Mouse (Mus musculus) liver, embryonic 14.5 days (tissue): ENCODE measurements at regions not wholly inside any gene's neighbourhood (a gene's known extent, or its start where the extent isn't known, plus 50 kb on each side); places are given as distances from the start of the nearest gene placed in this dataset.

ENCODE experiments used
- ATAC-seq: fragments of 200-750 bp; cut with Nextera tagmentation; 2 replicates; pipeline ENCODE4 v1.8.0; 2017; ENCODE audit warnings: moderate number of reproducible peaks, mild to moderate bottlenecking, moderate library complexity; ENCODE audit not compliant: insufficient read depth
- DNase-seq, 3 experiments: peaks; one replicate each; pipeline ENCODE4 v3.0.0-alpha.2; 2012 to 2013; ENCODE audit warnings: low read depth in 3 of 3, low spot score in 3 of 3
- H3K27ac ChIP-seq: fragments of 300-500 bp; sonication (generic); 2 replicates; pipeline ENCODE4 v1.5.1; 2014; ENCODE audit warnings: moderate library complexity, mild to moderate bottlenecking, control low read depth, inconsistent platforms
- H3K27me3 ChIP-seq: fragments of 300-500 bp; sonication (generic); 2 replicates; pipeline ENCODE4 v1.6.1; 2014; ENCODE audit warnings: mild to moderate bottlenecking, low read length, moderate library complexity; ENCODE audit not compliant: control insufficient read depth, insufficient read depth
- H3K36me3 ChIP-seq: fragments of 300-500 bp; sonication (generic); replicated peaks from 2 replicates; pipeline ENCODE4 v1.6.1; 2014; ENCODE audit warnings: low read depth; ENCODE audit not compliant: control insufficient read depth, insufficient read depth
- H3K4me1 ChIP-seq, 2 experiments: fragments of 200-500 bp in 1 of 2; fragments of 300-500 bp in 1 of 2; sonication (generic) in 1 of 2; replicated peaks; 2 replicates each; pipeline ENCODE4 v1.6.1; 2012 to 2014; ENCODE audit warnings: antibody characterized with exemption in 1 of 2, inconsistent platforms in 1 of 2, low read length in 1 of 2; ENCODE audit not compliant: control insufficient read depth in 2 of 2, insufficient read depth in 2 of 2
- H3K4me2 ChIP-seq: fragments of 300-500 bp; sonication (generic); 2 replicates; pipeline ENCODE4 v1.6.1; 2014; ENCODE audit warnings: low read depth, mild to moderate bottlenecking, control low read depth, moderate library complexity
- H3K4me3 ChIP-seq, 2 experiments: fragments of 200-500 bp in 1 of 2; fragments of 300-500 bp in 1 of 2; sonication (generic) in 1 of 2; 2 replicates each; pipeline ENCODE4 v1.5.1; 2012 to 2014; ENCODE audit warnings: low read depth in 2 of 2, low read length in 2 of 2, mild to moderate bottlenecking in 2 of 2, control low read depth in 1 of 2, inconsistent platforms in 1 of 2, moderate library complexity in 1 of 2; ENCODE audit not compliant: insufficient read depth in 1 of 2
- H3K9ac ChIP-seq: fragments of 300-500 bp; sonication (generic); replicated peaks from 2 replicates; pipeline ENCODE4 v1.6.1; 2014; ENCODE audit warnings: mild to moderate bottlenecking, control low read depth, moderate library complexity
- H3K9me3 ChIP-seq: fragments of 300-500 bp; sonication (generic); 2 replicates; pipeline ENCODE4 v1.6.1; 2016; ENCODE audit warnings: low read length, mixed read lengths; ENCODE audit not compliant: control insufficient read depth
- CTCF ChIP-seq: IDR thresholded peaks from 2 replicates; pipeline ENCODE4 v1.5.1; 2016; ENCODE audit warnings: antibody characterized with exemption, low read depth, control low read depth
- EP300 ChIP-seq: IDR thresholded peaks from 2 replicates; pipeline ENCODE4 v1.6.1; 2016; ENCODE audit warnings: antibody characterized with exemption, low read depth
- WGBS: fragments of 180-500 bp; shearing (Covaris S2); extraction: QIAGEN DNeasy Blood & Tissue Kit; methylation state at CpG from one replicate; pipeline ENCODE4 v1.1.7; 2014; ENCODE audit not compliant: insufficient replicate concordance; 5-methylcytosine and 5-hydroxymethylcytosine counted together

DNA sequence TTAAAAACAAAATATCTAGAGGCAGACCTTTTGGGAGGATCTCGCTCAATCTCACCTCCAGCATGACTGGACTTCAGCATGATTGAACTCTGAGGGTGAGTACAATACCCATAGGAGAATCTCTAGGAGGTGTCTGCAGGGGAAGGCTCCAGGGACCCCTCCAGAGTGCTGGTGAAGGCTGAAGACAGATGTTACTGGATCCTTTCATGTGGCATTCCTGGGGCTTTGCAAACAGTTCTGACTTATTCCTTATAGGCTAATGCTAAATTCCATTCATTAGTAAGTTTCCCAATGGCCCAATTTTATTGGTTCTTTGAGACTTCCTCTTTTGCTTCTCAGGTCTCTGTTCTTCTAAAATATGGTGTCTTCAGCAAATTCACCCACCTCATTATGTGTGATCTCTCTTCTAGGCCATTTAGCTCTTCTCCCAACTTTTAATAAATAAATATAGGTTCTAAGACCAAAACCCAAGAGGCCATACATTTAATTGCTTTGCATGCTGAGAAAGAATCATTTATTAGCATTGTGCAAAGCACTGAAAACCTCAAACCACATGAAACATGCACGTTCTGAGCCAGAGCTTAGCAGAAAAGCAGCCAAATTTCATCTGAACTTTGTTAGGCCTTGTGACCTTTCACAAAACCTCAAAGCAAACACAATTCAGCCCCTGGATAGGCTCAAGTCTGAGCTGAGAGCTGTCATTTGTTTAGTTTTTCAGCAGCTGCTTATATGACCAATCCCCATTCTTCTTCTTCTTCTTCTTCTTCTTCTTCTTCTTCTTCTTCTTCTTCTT lies 832.8 kb upstream of the 2610301B20Rik start:
- DNase-seq (no peak), ATAC-seq (no peak)
- no peak overlapping the region for H3K9ac ChIP-seq
- H3K27ac ChIP-seq: no peak overlapping the region
- TF ChIP-seq EP300 (no peak), CTCF (no peak)
- 35% methylated on average over 2 of the region's 2 CpGs for WGBS
- no peak overlapping the region for H3K4me3 ChIP-seq
- H3K4me2 ChIP-seq: no peak overlapping the region
- no peaks in the 10 kb centered on the region for H3K36me3 ChIP-seq
- H3K9me3 ChIP-seq: no peaks in the 10 kb centered on the region
- no peaks in the 10 kb centered on the region for H3K27me3 ChIP-seq
- no peaks in the 10 kb centered on the region for H3K4me1 ChIP-seq

DNA sequence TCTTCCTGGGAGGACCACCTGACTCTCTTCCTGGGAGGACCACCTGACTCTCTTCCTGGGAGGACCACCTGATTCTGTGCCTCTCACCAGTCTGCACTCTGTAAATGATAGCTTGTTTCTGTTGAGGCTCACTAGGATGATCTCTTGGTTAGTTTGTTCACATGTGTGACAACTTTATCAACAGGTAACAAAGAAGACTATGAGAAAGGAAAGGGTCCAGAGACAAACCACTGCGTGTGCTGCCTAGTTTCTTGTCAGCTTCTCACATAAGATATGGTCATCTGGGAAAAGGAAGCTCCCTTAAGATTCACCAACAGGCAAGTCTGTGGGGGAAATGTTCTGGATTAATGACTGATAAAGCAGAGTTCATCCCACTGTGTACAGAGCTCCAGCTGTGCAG lies 825.5 kb upstream of the 2610301B20Rik start:
- DNase-seq (no peak), ATAC-seq (no peak)
- Histone ChIP-seq H3K4me1 (no peaks in the 10 kb centered on the region), H3K4me3 (no peak overlapping the region), H3K4me2 (no peak overlapping the region), H3K27me3 (no peaks in the 10 kb centered on the region), H3K36me3 (no peaks in the 10 kb centered on the region), H3K27ac (no peak overlapping the region), H3K9ac (no peak overlapping the region), H3K9me3 (no peaks in the 10 kb centered on the region)
- 21% methylated on average over 1 of the region's 1 CpGs for WGBS
- TF ChIP-seq EP300: no peak
- no peak for TF ChIP-seq CTCF

GRCm38 (mm10) chr4:10049411-10049810 lies 824.9 kb upstream of the 2610301B20Rik start:
- no peak overlapping the region for H3K27ac ChIP-seq
- no peak overlapping the region for H3K9ac ChIP-seq
- no peak overlapping the region for H3K4me2 ChIP-seq
- no peaks in the 10 kb centered on the region for H3K36me3 ChIP-seq
- H3K27me3 ChIP-seq: no peaks in the 10 kb centered on the region
- ATAC-seq (no peak), DNase-seq (no peak)
- H3K9me3 ChIP-seq: no peaks in the 10 kb centered on the region
- H3K4me1 ChIP-seq: no peaks in the 10 kb centered on the region
- 7% methylated on average over 4 of the region's 4 CpGs for WGBS
- TF ChIP-seq EP300 (no peak), CTCF (no peak)
- H3K4me3 ChIP-seq: no peak overlapping the region

DNA sequence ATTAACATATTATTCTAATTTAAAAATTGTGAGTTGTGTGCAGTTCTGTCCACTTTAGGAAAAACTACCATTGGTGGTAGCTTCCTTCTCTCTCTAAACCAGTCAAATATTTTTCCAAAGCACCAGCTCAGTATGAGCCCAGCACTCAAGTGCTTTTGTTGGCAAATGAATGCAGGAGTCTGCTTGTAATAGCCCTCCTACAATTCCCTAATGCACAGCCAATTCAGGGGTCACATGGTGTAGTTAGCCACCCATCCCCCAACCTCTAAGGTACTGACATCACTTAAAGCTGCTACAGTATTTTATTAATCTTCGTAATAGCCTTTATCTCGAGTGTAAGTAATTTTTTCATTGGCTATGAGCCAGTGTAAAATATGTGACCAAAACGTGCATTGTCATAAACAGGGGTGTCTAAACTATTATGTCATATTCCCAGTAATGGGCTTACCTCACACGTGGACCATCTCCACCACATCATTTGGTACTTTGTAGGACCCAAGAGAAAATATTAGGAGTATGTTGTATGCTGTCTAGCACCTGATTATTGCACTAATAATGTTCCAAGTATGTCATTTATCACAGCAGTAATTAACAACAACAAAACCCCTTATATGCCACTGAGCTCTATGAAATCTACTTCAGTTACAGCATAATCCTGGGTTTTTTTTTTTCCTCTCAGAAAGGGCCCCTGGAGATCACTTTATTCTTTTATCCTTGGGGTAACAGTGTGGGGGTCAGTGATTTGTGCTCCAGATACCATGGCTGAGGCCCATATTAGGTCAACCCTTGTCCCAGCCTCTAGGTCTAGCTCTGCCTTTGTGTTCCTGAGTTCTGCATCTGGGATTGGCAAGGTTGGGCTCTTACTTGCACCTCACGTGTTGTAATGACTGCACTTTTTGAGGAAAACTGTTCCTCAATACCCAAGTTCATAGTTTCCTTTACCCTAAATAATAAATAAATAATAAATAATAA lies 822.7 kb upstream of the 2610301B20Rik start:
- H3K4me3 ChIP-seq: no peak overlapping the region
- H3K9ac ChIP-seq: no peak overlapping the region
- TF ChIP-seq EP300 (no peak), CTCF (no peak)
- no peak overlapping the region for H3K4me2 ChIP-seq
- WGBS: 46% methylated on average over 5 of the region's 5 CpGs
- no peak overlapping the region for H3K27ac ChIP-seq
- ATAC-seq (no peak), DNase-seq (no peak)
- H3K36me3 ChIP-seq: no peaks in the 10 kb centered on the region
- no peaks in the 10 kb centered on the region for H3K27me3 ChIP-seq
- H3K4me1 ChIP-seq: no peaks in the 10 kb centered on the region
- no peaks in the 10 kb centered on the region for H3K9me3 ChIP-seq

DNA sequence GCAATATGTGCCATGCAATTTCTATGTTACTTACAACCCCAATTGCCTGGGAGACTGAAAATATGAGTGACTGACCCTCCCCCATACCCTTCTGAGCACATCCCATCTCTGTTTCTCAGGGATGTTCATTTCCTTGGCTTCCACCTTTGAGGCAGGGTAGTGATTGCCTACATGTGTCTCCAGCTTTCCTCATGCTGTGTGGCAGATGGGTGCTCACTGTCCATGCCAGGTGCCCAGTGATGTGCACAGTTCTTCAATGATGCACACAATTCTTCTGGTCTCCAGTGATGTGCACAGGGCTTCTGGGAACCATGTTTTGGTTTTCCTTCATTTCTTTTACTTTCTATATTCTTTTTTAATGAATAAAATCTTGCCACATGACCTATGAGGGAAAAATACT lies 821.4 kb upstream of the 2610301B20Rik start:
- H3K9me3 ChIP-seq: no peaks in the 10 kb centered on the region
- H3K36me3 ChIP-seq: no peaks in the 10 kb centered on the region
- H3K27ac ChIP-seq: no peak overlapping the region
- no peaks in the 10 kb centered on the region for H3K4me1 ChIP-seq
- TF ChIP-seq CTCF (no peak), EP300 (no peak)
- no peaks in the 10 kb centered on the region for H3K27me3 ChIP-seq
- no peak overlapping the region for H3K4me3 ChIP-seq
- ATAC-seq: no peak
- no peak overlapping the region for H3K4me2 ChIP-seq
- DNase-seq: no peak
- H3K9ac ChIP-seq: no peak overlapping the region
